ENCODE assay signal across 8 mouse cellular contexts in the genomic region with DNA sequence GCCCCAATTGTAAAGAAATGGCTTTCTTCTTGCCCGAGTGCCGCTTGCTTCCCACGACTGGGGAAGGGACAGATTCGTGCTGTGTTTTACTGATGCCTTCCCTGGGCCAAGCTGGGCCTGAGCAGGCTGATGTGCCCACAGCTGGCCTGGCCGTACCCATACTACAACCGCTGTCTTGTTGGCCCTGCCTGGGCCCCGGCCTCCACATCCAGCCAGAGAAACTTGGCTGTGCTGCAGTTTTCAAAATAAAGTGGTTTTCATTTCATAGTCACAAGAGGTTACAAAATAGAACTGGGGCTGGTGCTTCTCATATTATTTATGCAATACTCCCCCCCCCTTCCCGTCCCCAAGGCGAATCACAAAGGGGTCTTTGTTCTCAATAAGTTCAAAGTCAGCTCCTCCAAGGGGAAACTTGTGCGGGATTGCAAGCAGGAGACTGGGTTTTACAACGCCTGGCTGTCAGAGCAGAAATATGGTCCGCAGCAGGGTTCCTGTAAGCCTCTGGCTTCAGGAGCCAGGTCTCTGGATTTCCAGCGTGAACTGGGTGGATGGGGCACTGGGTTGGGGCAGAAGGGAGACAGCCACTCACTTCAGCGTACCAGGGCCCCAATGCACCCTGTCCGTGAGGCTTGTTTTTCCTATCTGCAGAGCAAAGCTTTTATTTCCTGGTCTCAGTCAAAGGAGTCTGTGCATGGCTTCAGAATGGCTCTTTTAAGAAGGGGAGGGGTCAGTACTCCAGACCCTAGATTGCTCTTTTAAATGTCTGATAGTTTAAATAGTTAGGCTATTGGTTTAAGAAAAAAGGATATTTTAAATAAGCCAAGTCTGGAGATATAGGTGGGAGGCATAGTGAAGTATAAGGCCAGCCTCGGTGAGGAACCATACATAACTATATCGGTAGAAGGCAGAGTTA.
A peak's percentile ranks its signal among the peaks of the same experiment; 100 is the strongest.
DNase-seq lines count a peak whose midpoint lies in the region; ATAC-seq and TF ChIP-seq lines count a peak whose summit lies in the region.

No protein-coding gene starts in this region.

- ATAC-seq in lung, embryonic 14.5 days (ENCODE audit: insufficient read depth) = peak; percentile 32; the same call in 1 of the 2 replicates
- peak; percentile 57 for ATAC-seq in intestine, embryonic 16.5 days
- peak; percentile 5 for ATAC-seq in megakaryocyte, adult 5-6 weeks (ENCODE audit: poor library complexity, severe bottlenecking)

- H3K4me3 ChIP-seq in lung, embryonic 14.5 days (ENCODE audit: low read depth, low read length) = no peak overlapping the region
- no peak overlapping the region for H3K4me3 ChIP-seq in intestine, embryonic 16.5 days (ENCODE audit: low read length)

- no peaks in the 10 kb centered on the region for H3K27me3 ChIP-seq in lung, embryonic 14.5 days (ENCODE audit: insufficient read depth, low read length)
- no peaks in the 10 kb centered on the region for H3K27me3 ChIP-seq in intestine, embryonic 16.5 days (replicated peaks; ENCODE audit: control insufficient read depth, insufficient read depth, low read length)

- H3K9me3 ChIP-seq in lung, embryonic 14.5 days (ENCODE audit: low read depth, low read length) = no peaks in the 10 kb centered on the region
- no peaks in the 10 kb centered on the region for H3K9me3 ChIP-seq in intestine, embryonic 16.5 days (ENCODE audit: control insufficient read depth, low read length)

- DNase-seq in lung, embryonic 14.5 days = peak; percentile 17
- DNase-seq in lung, postnatal 25 days (ENCODE audit: low spot score) = no peak
- peak; percentile 47 for DNase-seq in embryo, embryonic 10 days (ENCODE audit: low spot score)
- DNase-seq in forelimb bud, embryonic 11.5 days (ENCODE audit: low read depth, low spot score) = peak; percentile 71
- DNase-seq in urinary bladder, postnatal 10 days (ENCODE audit: low spot score) = no peak
- DNase-seq in thymus, adult 18-20 months = no peak

- 41% methylated on average over 17 of the region's 17 CpGs for WGBS in lung, embryonic 14.5 days
- WGBS in intestine, embryonic 16.5 days = 34% methylated on average over 17 of the region's 17 CpGs

- H3K36me3 ChIP-seq in lung, embryonic 14.5 days (ENCODE audit: insufficient read depth) = no peaks in the 10 kb centered on the region
- H3K36me3 ChIP-seq in intestine, embryonic 16.5 days (ENCODE audit: control insufficient read depth, insufficient read depth, low read length) = no peaks in the 10 kb centered on the region

- H3K4me1 ChIP-seq in lung, embryonic 14.5 days (ENCODE audit: insufficient read depth) = peaks cover 10% of the 10 kb centered on the region
- peaks cover 25% of the 10 kb centered on the region for H3K4me1 ChIP-seq in intestine, embryonic 16.5 days (ENCODE audit: control insufficient read depth, insufficient read depth, low read length)

- no peak for TF ChIP-seq CTCF in lung, embryonic 14.5 days (IDR thresholded peaks at IDR 0.05; ENCODE audit: low read depth)

- H3K9ac ChIP-seq in lung, embryonic 14.5 days = no peak overlapping the region; the same call in 1 of the 2 replicates
- H3K9ac ChIP-seq in intestine, embryonic 16.5 days (ENCODE audit: low read depth, low read length) = peak overlapping the region; percentile 17

- no peak overlapping the region for H3K4me2 ChIP-seq in lung, embryonic 14.5 days
- no peak overlapping the region for H3K4me2 ChIP-seq in intestine, embryonic 16.5 days (ENCODE audit: low read depth, low read length)

- peak overlapping the region; percentile 81 for H3K27ac ChIP-seq in lung, embryonic 14.5 days (ENCODE audit: low read depth)
- H3K27ac ChIP-seq in intestine, embryonic 16.5 days (ENCODE audit: low read length) = peak overlapping the region; percentile 14; the same call in 1 of the 2 replicates

Comparison
In these comparisons a context has a peak if more than half of its experiments do, and no peak if none do; other contexts are left out.
1. DNase-seq: peak in lung, embryonic 14.5 days (single experiment), embryo, embryonic 10 days (single experiment) and forelimb bud, embryonic 11.5 days (single experiment); none in lung, postnatal 25 days (single experiment), urinary bladder, postnatal 10 days (single experiment) and thymus, adult 18-20 months (0 of 2).
2. ATAC-seq: peak in every context shown above with its lines; median percentile 57 in intestine, embryonic 16.5 days; 32 in lung, embryonic 14.5 days; 5 in megakaryocyte, adult 5-6 weeks.